Mouse (Mus musculus): Measurements from ENCODE around the gene Myo3b. TPM values are rescaled to one million over a fixed set of nuclear protein-coding genes. Genes with fewer than 3 reads are reported as not detected.

Gene Myo3b
- polyA plus RNA-seq, 1 experiment from 2014 or later, result 0.17 TPM

DNA sequence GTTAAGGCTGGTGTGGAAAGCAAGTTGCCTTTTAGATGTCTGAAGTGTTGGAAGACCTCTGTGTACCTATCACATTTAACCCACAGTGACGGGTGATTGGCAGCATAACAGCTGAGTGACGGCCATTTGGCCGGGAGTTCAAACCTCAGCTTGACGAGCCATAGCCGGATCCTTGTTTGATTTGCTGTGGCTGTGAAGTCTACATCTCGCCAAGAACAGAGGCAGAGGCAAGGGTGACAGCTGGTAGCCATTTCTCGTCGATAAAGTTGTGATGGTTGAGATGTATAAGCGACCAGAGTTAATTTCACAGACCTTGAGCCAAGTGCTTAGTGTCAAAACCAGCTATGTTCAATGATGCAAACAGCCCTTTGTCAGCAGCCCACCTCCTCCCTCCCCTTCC is 283.8 kb downstream of the Myo3b start:
- Histone ChIP-seq H3K4me2 (replicated peaks) (no peak overlapping the region), H3K4me1 (replicated peaks) (peaks cover 15% of the 10 kb centered on the region), H3K36me3 (no peaks in the 10 kb centered on the region), H3K27me3 (no peaks in the 10 kb centered on the region), H3K27ac (no peak overlapping the region), H3K9ac (replicated peaks) (no peak overlapping the region), H3K4me3 (replicated peaks) (no peak overlapping the region), H3K9me3 (no peaks in the 10 kb centered on the region)
- no peak for ATAC-seq
- 61% methylated on average over 9 of the region's 9 CpGs for WGBS

DNA sequence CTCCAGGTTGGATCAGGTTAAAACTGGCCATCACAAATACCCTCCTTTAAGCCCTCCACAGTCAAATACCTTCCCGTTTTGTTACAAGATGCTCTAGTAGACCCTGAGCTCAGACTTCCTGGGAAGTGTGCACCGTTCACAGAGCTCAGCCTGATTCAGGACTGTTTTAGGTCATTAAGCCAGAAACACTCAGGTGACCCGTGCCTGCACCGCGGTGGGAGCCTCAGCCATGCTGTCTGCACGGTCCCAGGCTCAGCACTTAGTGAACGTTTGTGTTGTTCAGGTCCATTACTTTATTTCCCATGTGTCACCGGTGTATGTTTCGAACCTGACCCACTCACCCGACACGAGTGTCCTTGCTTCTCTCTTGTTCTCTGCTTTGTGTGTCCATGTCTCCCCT is 288.7 kb downstream of the Myo3b start:
- Histone ChIP-seq H3K4me1 (replicated peaks) (no peaks in the 10 kb centered on the region), H3K4me2 (replicated peaks) (no peak overlapping the region), H3K4me3 (replicated peaks) (no peak overlapping the region), H3K9ac (replicated peaks) (no peak overlapping the region), H3K27ac (no peak overlapping the region), H3K36me3 (no peaks in the 10 kb centered on the region), H3K27me3 (no peaks in the 10 kb centered on the region), H3K9me3 (no peaks in the 10 kb centered on the region)
- 87% methylated on average over 11 of the region's 11 CpGs for WGBS
- no peak for ATAC-seq

DNA sequence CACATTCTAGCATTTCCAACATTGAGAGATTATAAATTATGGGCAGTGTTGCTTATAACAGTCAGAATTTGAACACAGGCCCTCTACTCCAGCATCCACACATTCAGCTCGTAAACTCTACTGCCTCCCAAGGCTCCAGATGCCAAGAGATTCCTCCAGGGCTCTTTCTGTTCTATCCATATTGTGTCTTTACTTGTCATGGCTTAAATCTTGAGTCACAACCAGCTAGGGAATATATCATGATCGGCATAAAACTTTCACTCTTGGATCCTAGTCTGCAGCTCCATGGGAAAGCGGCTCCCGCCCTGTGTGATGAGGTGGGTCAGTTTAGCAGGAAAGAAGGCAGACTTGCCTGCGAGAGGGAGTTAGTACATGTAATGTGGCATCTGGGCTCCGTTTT is 294.0 kb downstream of the Myo3b start:
- H3K27ac ChIP-seq, result no peak overlapping the region
- no peak for ATAC-seq
- 95% methylated on average over 6 of the region's 6 CpGs for WGBS

DNA sequence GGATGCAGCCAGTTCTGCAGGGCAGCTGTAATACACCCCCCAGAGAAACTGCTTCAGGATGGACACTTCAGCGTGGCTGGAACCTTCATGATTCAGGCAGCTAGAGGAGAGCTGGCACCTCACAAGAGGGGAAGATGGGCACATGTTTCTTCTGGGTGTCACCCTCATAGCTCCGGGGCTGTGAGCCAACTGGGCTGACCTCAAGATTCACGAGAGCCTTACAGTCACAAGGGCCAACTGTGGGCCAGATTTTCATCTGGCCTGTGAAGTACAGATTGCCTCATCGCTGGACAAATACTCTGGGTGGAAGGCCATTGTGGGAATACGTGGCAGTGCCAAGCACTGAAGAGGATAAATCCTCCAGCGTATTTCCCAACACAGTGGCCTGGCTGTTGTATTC is 294.6 kb downstream of the Myo3b start:
- WGBS, result 94% methylated on average over 6 of the region's 6 CpGs
- no peaks in the 10 kb centered on the region for H3K9me3 ChIP-seq
- ATAC-seq, result no peak
- H3K27me3 ChIP-seq, result no peaks in the 10 kb centered on the region; the same call in 1 of the 2 replicates
- no peak overlapping the region for H3K4me2 ChIP-seq (replicated peaks)
- H3K36me3 ChIP-seq, result no peaks in the 10 kb centered on the region
- H3K27ac ChIP-seq, result no peak overlapping the region
- H3K4me1 ChIP-seq (replicated peaks), result peaks cover 17% of the 10 kb centered on the region
- H3K9ac ChIP-seq (replicated peaks), result no peak overlapping the region
- no peak overlapping the region for H3K4me3 ChIP-seq (replicated peaks)

More for the DNA sequence above, 294.0 kb downstream of the Myo3b start:
- H3K4me3 ChIP-seq (replicated peaks), result no peak overlapping the region
- no peak overlapping the region for H3K9ac ChIP-seq (replicated peaks)
- no peaks in the 10 kb centered on the region for H3K9me3 ChIP-seq
- H3K27me3 ChIP-seq, result no peaks in the 10 kb centered on the region; the same call in 1 of the 2 replicates
- H3K4me1 ChIP-seq (replicated peaks), result peaks cover 15% of the 10 kb centered on the region
- no peaks in the 10 kb centered on the region for H3K36me3 ChIP-seq
- no peak overlapping the region for H3K4me2 ChIP-seq (replicated peaks)

DNA sequence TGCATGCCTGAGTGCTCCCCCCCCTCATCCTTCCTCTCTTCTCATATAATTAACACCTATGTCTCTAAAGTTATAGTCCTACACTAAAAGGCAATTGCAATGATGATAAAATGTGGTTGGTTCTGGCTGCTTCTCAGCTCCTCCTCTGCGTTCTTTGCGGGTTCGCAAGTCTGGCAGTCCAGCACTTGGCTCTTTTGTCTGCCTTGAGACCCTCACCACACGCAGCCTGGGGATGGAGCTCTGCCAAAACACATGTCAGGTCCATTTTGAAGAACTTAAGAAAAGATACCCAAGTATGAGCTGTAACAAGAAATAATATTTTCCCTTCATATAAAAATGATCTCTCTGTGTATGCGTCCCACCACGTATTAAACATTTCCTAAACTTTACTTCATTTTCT is 297.6 kb downstream of the Myo3b start:
- ATAC-seq, result no peak
- 75% methylated on average over 6 of the region's 6 CpGs for WGBS
- Histone ChIP-seq H3K36me3 (no peaks in the 10 kb centered on the region), H3K4me1 (replicated peaks) (peaks cover 19% of the 10 kb centered on the region), H3K9me3 (no peaks in the 10 kb centered on the region), H3K27me3 (no peaks in the 10 kb centered on the region; the same call in 1 of the 2 replicates), H3K27ac (no peak overlapping the region), H3K9ac (replicated peaks) (no peak overlapping the region), H3K4me3 (replicated peaks) (no peak overlapping the region), H3K4me2 (replicated peaks) (no peak overlapping the region)

DNA sequence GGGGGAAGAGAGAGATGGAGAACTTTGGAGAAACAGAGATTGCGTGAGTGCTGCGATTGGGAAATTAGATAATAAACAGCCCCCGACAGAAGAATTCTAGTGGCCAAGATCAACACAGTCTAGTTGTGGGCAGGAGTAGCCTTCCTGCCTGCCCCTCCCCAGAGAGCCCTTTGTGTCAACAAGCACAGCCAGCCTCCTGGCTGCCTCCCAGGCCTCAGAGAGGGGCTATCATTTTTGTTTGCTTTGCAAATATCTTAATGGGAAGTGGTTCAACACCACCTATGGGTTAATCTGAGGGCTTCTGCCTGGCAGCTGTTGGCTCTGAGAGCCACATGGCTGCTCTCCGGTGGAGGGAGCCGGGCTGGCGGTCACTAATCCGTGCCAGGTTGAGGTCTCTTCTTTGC is 298.3 kb downstream of the Myo3b start:
- H3K4me1 ChIP-seq (replicated peaks), result peaks cover 19% of the 10 kb centered on the region
- peak; percentile 53; the same call in 1 of the 2 replicates for ATAC-seq
- no peaks in the 10 kb centered on the region; the same call in 1 of the 2 replicates for H3K27me3 ChIP-seq
- 56% methylated on average over 7 of the region's 7 CpGs for WGBS
- H3K9ac ChIP-seq (replicated peaks), result no peak overlapping the region; the same call in 1 of the 2 replicates
- no peak overlapping the region for H3K4me3 ChIP-seq (replicated peaks)
- H3K9me3 ChIP-seq, result no peaks in the 10 kb centered on the region
- H3K4me2 ChIP-seq (replicated peaks), result no peak overlapping the region
- no peak overlapping the region for H3K27ac ChIP-seq
- no peaks in the 10 kb centered on the region for H3K36me3 ChIP-seq

DNA sequence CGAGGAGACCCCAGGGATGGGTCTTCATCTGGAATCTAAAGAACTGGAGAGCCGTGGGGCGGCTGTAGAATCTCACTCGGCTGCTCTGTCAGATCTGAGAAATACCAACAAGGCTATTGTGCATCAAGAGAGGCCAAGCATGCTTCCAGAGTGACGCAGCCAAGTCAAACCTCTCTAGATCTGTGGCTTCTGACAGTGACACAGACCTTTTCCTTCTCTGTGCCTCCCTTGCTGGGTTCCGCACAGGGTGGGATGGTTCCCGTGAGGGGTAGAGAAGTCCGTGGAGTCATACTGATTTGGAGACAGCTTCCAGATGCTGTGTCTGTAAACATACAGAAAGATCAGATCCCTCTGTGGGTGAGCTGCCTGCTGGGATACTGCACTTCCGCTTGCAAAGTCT is 298.9 kb downstream of the Myo3b start:
- WGBS, result 73% methylated on average over 9 of the region's 9 CpGs
- no peaks in the 10 kb centered on the region; the same call in 1 of the 2 replicates for H3K27me3 ChIP-seq

DNA sequence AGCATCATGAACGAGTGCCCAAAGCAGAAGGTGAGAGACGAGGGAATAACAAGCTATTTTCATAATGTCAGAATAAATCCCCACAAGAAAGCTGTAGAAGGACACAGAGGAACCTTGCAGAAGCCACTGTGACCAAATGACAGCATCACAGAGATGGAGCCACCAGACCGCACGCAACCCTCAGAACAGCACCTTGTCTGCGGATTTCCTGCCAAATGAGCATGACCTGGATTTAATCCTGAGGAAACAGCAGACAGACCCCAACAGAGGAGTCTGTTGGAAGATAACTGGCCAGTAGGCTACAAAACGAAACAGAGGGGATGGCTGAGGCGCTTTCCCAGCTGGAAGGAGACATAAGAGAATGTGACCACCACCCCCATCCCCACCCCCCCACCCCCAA is 300.1 kb downstream of the Myo3b start:
- 70% methylated on average over 7 of the region's 7 CpGs for WGBS
- Histone ChIP-seq H3K9ac (replicated peaks) (no peak overlapping the region), H3K4me2 (replicated peaks) (no peak overlapping the region), H3K9me3 (no peaks in the 10 kb centered on the region), H3K27ac (no peak overlapping the region), H3K4me1 (replicated peaks) (peaks cover 19% of the 10 kb centered on the region), H3K4me3 (replicated peaks) (no peak overlapping the region), H3K27me3 (no peaks in the 10 kb centered on the region; the same call in 1 of the 2 replicates), H3K36me3 (no peaks in the 10 kb centered on the region)
- no peak for ATAC-seq

More for the DNA sequence above, 298.9 kb downstream of the Myo3b start:
- Histone ChIP-seq H3K36me3 (no peaks in the 10 kb centered on the region), H3K4me1 (replicated peaks) (peaks cover 19% of the 10 kb centered on the region), H3K27ac (no peak overlapping the region), H3K9ac (replicated peaks) (no peak overlapping the region), H3K4me3 (replicated peaks) (no peak overlapping the region), H3K4me2 (replicated peaks) (no peak overlapping the region), H3K9me3 (no peaks in the 10 kb centered on the region)
- ATAC-seq, result no peak

DNA sequence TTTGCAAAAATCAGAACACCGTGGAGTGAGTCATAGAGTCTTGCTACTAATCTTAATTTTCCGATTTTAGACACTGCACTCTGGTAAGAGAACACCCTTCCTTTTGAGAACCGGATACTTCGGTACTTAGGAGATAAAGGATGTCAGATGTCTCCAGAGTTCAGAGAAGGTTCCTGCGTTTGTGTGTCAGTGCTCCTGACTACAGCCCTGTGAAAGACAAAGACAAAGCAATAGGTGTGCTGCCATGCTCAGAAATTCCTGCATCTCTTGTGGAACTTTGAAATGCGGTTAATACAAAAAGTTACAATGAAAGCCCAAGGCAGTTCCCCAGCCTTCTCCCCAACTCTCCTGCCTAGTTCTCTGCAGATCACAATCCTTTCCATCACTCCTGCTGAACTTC is 300.6 kb downstream of the Myo3b start:
- H3K27me3 ChIP-seq, result no peaks in the 10 kb centered on the region; the same call in 1 of the 2 replicates
- peaks cover 19% of the 10 kb centered on the region for H3K4me1 ChIP-seq (replicated peaks)
- H3K9me3 ChIP-seq, result no peaks in the 10 kb centered on the region
- no peak overlapping the region for H3K27ac ChIP-seq
- no peak for ATAC-seq
- H3K36me3 ChIP-seq, result no peaks in the 10 kb centered on the region
- WGBS, result 76% methylated on average over 6 of the region's 6 CpGs
- H3K9ac ChIP-seq (replicated peaks), result no peak overlapping the region
- no peak overlapping the region for H3K4me3 ChIP-seq (replicated peaks)
- H3K4me2 ChIP-seq (replicated peaks), result no peak overlapping the region

DNA sequence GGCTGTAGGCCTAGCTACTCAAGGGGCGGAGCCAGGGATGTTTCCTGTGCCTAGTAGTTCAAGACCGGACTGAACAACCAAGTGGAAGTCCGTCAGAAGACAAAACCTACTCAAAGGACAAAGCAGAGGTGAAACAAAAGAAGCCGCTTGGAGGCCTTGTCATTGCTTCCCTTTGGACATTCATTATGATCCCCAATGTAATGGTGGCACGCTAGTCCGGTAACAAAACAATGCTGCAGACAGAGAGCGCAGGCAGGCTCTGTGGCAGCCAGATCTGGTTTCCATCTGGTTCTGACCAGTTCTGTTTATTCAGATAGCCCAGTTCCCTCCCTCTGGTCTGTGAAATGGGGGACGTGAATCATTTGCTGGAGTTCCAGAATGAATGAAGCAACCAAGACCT is 301.3 kb downstream of the Myo3b start:
- H3K4me1 ChIP-seq (replicated peaks), result peaks cover 19% of the 10 kb centered on the region
- no peak overlapping the region for H3K9ac ChIP-seq (replicated peaks)
- H3K4me3 ChIP-seq (replicated peaks), result no peak overlapping the region
- no peak overlapping the region for H3K4me2 ChIP-seq (replicated peaks)
- no peak overlapping the region for H3K27ac ChIP-seq
- no peak for ATAC-seq
- H3K36me3 ChIP-seq, result no peaks in the 10 kb centered on the region
- H3K27me3 ChIP-seq, result no peaks in the 10 kb centered on the region; the same call in 1 of the 2 replicates
- 86% methylated on average over 8 of the region's 8 CpGs for WGBS
- no peaks in the 10 kb centered on the region for H3K9me3 ChIP-seq

DNA sequence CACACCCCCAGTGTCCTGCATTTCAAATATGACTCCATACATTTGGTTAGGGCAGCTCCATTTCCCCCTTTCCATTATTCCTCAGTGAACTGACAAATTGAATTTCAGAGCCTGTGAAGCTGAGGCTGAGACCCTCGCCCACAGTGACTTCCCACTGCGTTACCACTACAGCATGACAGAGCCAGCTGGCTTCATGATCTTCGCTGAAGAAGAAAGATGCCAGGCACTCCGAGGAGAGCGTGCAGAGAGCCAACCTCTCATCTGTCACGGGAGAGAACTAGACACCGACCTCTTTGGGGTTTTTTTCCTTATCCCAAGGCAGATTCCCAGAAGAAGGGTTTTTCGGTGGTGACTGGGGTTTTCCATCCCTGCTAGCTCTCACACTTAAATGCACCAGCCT is 306.2 kb downstream of the Myo3b start:
- Histone ChIP-seq H3K9ac (replicated peaks) (no peak overlapping the region), H3K36me3 (no peaks in the 10 kb centered on the region), H3K27ac (no peak overlapping the region), H3K4me3 (replicated peaks) (no peak overlapping the region), H3K9me3 (no peaks in the 10 kb centered on the region), H3K4me2 (replicated peaks) (no peak overlapping the region), H3K27me3 (no peaks in the 10 kb centered on the region), H3K4me1 (replicated peaks) (peaks cover 4% of the 10 kb centered on the region; the same call in 1 of the 2 replicates)
- 80% methylated on average over 8 of the region's 8 CpGs for WGBS
- ATAC-seq, result no peak

DNA sequence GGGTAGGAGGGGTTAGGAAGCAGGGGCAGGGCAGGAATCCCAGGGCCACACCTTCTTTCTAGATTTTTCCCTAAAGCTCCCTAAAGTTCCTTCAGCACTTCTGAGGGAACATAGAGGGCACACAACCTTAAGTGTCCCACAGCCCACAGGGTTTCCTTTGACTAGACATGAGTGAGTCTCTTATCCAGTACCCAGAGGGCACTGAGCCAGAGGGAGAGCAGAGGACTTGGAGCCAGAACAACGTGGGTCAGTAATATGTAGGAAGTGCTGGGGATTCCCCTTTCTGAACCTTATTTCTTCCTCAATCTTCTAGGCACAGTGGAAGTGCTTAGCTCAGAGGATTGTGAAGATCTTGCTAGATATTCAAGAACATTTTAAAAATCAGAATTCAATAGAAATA is 308.6 kb downstream of the Myo3b start:
- Histone ChIP-seq H3K27me3 (no peaks in the 10 kb centered on the region), H3K4me2 (replicated peaks) (no peak overlapping the region), H3K9ac (replicated peaks) (no peak overlapping the region), H3K4me1 (replicated peaks) (peaks cover 4% of the 10 kb centered on the region; the same call in 1 of the 2 replicates), H3K9me3 (no peaks in the 10 kb centered on the region), H3K4me3 (replicated peaks) (no peak overlapping the region), H3K27ac (no peak overlapping the region), H3K36me3 (no peaks in the 10 kb centered on the region)
- WGBS, result 48% methylated on average over 1 of the region's 1 CpGs
- no peak for ATAC-seq

All from midbrain, embryonic 13.5 days (tissue).